Mouse (Mus musculus) kidney, adult 2 months (tissue): ENCODE results near the gene Serpinb8.

Experiments used
- CTCF ChIP-seq: fragments of 200-500 bp; conservative IDR thresholded peaks from 2 replicates; pipeline ENCODE4 v1.5.1; 2011; ENCODE audit warnings: low read depth, mild to moderate bottlenecking, control low read depth, low read length, moderate library complexity, mixed read lengths; ENCODE audit not compliant: insufficient read depth, insufficient read length
- POLR2A ChIP-seq: fragments of 200-500 bp; IDR thresholded peaks from one replicate; pipeline ENCODE4 v1.6.1; 2011; ENCODE audit warnings: low read depth, low read length, control low read depth

- TF ChIP-seq POLR2A: no peak
- TF ChIP-seq CTCF: no peak
Observed at GRCm38 (mm10) chr1:107645086-107645485, 55.3 kb downstream of the Serpinb8 start.
